Mouse (Mus musculus) megakaryocyte, embryonic 14.5 days (primary cell): Measurements from ENCODE around the gene Lbx1.

Experiments
- FLI1 ChIP-seq: IDR thresholded peaks from 2 replicates; pipeline ENCODE4 v1.6.1; 2012; ENCODE audit warnings: low read length, inconsistent platforms, mixed read lengths
- GATA1 ChIP-seq: IDR thresholded peaks from 3 replicates; pipeline ENCODE4 v1.6.1; 2012; ENCODE audit warnings: mixed read lengths, low read length, inconsistent platforms, borderline replicate concordance

- no peak for TF ChIP-seq GATA1
- no peak for TF ChIP-seq FLI1
Observed at GRCm38 (mm10) chr19:45222141-45222782, 13.3 kb downstream of the Lbx1 start.
